Mouse (Mus musculus) forebrain, embryonic 14.5 days (tissue): ENCODE results near the gene Gm38394. TPM values are rescaled to one million over a fixed set of nuclear protein-coding genes. Genes with fewer than 3 reads are reported as not detected.
A peak's percentile ranks its signal among the peaks of the same experiment; 100 is the strongest.
"Not testable (repeated sequence)": the region's sequence is repeated elsewhere in the genome, so short reads cannot be mapped to it uniquely, and the experiment has no call there.

Experiments used
- ATAC-seq: fragments of 200-750 bp; cut with Nextera tagmentation; 2 replicates; pipeline ENCODE4 v1.8.0; 2017; ENCODE audit warnings: mild to moderate bottlenecking, moderate library complexity
- DNase-seq: peaks from one replicate; pipeline ENCODE4 v3.0.0-alpha.2; 2015; ENCODE audit warnings: low spot score
- H3K27ac ChIP-seq: fragments of 300-500 bp; sonication (generic); 2 replicates; pipeline ENCODE4 v1.5.1; 2014; ENCODE audit warnings: low read depth, mild to moderate bottlenecking, control low read depth, low read length, moderate library complexity
- H3K27me3 ChIP-seq: fragments of 300-500 bp; sonication (generic); replicated peaks from 2 replicates; pipeline ENCODE4 v1.6.1; 2014; ENCODE audit warnings: low read length, control low read depth, mixed read lengths; ENCODE audit not compliant: control insufficient read depth, insufficient read depth
- H3K36me3 ChIP-seq: fragments of 300-500 bp; sonication (generic); 2 replicates; pipeline ENCODE4 v1.6.1; 2014; ENCODE audit warnings: low read length, control low read depth; ENCODE audit not compliant: control insufficient read depth, insufficient read depth
- H3K4me1 ChIP-seq: fragments of 300-500 bp; sonication (generic); 2 replicates; pipeline ENCODE4 v1.6.1; 2014; ENCODE audit warnings: antibody characterized with exemption, low read length, control low read depth; ENCODE audit not compliant: control insufficient read depth, insufficient read depth
- H3K4me2 ChIP-seq: fragments of 300-500 bp; sonication (generic); 2 replicates; pipeline ENCODE4 v1.6.1; 2014; ENCODE audit warnings: mild to moderate bottlenecking, control low read depth, low read length
- H3K4me3 ChIP-seq: fragments of 300-500 bp; sonication (generic); 2 replicates; pipeline ENCODE4 v1.5.1; 2014; ENCODE audit warnings: low read depth, low read length, control low read depth
- H3K9ac ChIP-seq: fragments of 300-500 bp; sonication (generic); 2 replicates; pipeline ENCODE4 v1.6.1; 2014; ENCODE audit warnings: mild to moderate bottlenecking, low read length, control low read depth, moderate library complexity
- H3K9me3 ChIP-seq: fragments of 300-500 bp; sonication (generic); replicated peaks from 2 replicates; pipeline ENCODE4 v1.6.1; 2016; ENCODE audit warnings: low read length, control low read depth, mixed read lengths; ENCODE audit not compliant: control insufficient read depth
- WGBS: fragments of 180-500 bp; shearing (Covaris S2); extraction: QIAGEN DNeasy Blood & Tissue Kit; methylation state at CpG from one replicate; pipeline ENCODE4 v1.1.7; 2014; 5-methylcytosine and 5-hydroxymethylcytosine counted together
- polyA plus RNA-seq: library from polyadenylated mRNA; unstranded; fragments of >200 nt; fragmentation: Nextera tagmentation; extraction: Ambion mirVana; gene quantifications from 2 replicates; pipeline ENCODE4 v1.2.1, GENCODE M21; 2014

The Gm38394 gene
- polyA plus RNA-seq, 1 experiment from 2014 or later, result 3.6 TPM

- Histone ChIP-seq H3K9ac (no peak overlapping the region), H3K27me3 (no peaks in the 10 kb centered on the region), H3K36me3 (no peaks in the 10 kb centered on the region), H3K9me3 (no peaks in the 10 kb centered on the region), H3K4me1 (no peaks in the 10 kb centered on the region), H3K27ac (no peak overlapping the region), H3K4me2 (no peak overlapping the region), H3K4me3 (no peak overlapping the region)
- ATAC-seq (no peak), DNase-seq (no peak)
- 87% methylated on average over 3 of the region's 3 CpGs for WGBS
Measured at GRCm38 (mm10) chr1:133668618-133669017, 7.5 kb upstream of the Gm38394 start.

GRCm38 (mm10) chr1:133667721-133668120 is 6.6 kb upstream of the Gm38394 start:
- H3K4me2 ChIP-seq, result no peak overlapping the region
- no peaks in the 10 kb centered on the region for H3K4me1 ChIP-seq
- no peaks in the 10 kb centered on the region for H3K36me3 ChIP-seq
- H3K4me3 ChIP-seq, result no peak overlapping the region
- no peak overlapping the region for H3K9ac ChIP-seq
- DNase-seq (peak; percentile 51), ATAC-seq (0 out of 2 replicates have a peak, but pooled peaks have one; percentile 26)
- H3K27me3 ChIP-seq, result no peaks in the 10 kb centered on the region
- 15% methylated on average over 7 of the region's 7 CpGs for WGBS
- H3K27ac ChIP-seq, result no peak overlapping the region
- H3K9me3 ChIP-seq, result no peaks in the 10 kb centered on the region

- H3K4me2 ChIP-seq, ATAC-seq, H3K27ac ChIP-seq, H3K36me3 ChIP-seq, H3K4me3 ChIP-seq, H3K9me3 ChIP-seq, H3K4me1 ChIP-seq, H3K9ac ChIP-seq, H3K27me3 ChIP-seq, DNase-seq: not testable (repeated sequence)
- 89% methylated on average over 6 of the region's 8 CpGs for WGBS
Measured at GRCm38 (mm10) chr1:133665713-133666112, 4.6 kb upstream of the Gm38394 start.

GRCm38 (mm10) chr1:133664203-133664970 is 3.3 kb upstream of the Gm38394 start:
- ATAC-seq (no peak), DNase-seq (no peak)
- H3K27ac ChIP-seq, result no peak overlapping the region
- no peak overlapping the region for H3K4me2 ChIP-seq
- H3K4me1 ChIP-seq, result peaks cover 7% of the 10 kb centered on the region
- H3K9ac ChIP-seq, result no peak overlapping the region
- no peaks in the 10 kb centered on the region for H3K9me3 ChIP-seq
- 57% methylated on average over 11 of the region's 11 CpGs for WGBS
- no peaks in the 10 kb centered on the region for H3K27me3 ChIP-seq
- no peaks in the 10 kb centered on the region; the same call in 1 of the 2 replicates for H3K36me3 ChIP-seq
- H3K4me3 ChIP-seq, result no peak overlapping the region

- Histone ChIP-seq H3K27me3 (no peaks in the 10 kb centered on the region), H3K4me3 (no peak overlapping the region), H3K4me1 (peaks cover 16% of the 10 kb centered on the region), H3K4me2 (no peak overlapping the region), H3K9ac (no peak overlapping the region), H3K36me3 (peaks cover 6% of the 10 kb centered on the region; the same call in 1 of the 2 replicates), H3K27ac (no peak overlapping the region), H3K9me3 (no peaks in the 10 kb centered on the region)
- 86% methylated on average over 4 of the region's 4 CpGs for WGBS
- ATAC-seq (no peak), DNase-seq (no peak)
Measured at GRCm38 (mm10) chr1:133663427-133663826, 2.3 kb upstream of the Gm38394 start.

- Histone ChIP-seq H3K4me2 (no peak overlapping the region), H3K36me3 (peaks cover 10% of the 10 kb centered on the region; the same call in 1 of the 2 replicates), H3K9me3 (no peaks in the 10 kb centered on the region), H3K27ac (no peak overlapping the region), H3K4me3 (no peak overlapping the region), H3K27me3 (no peaks in the 10 kb centered on the region), H3K9ac (no peak overlapping the region), H3K4me1 (peaks cover 20% of the 10 kb centered on the region)
- WGBS, result 93% methylated on average over 7 of the region's 7 CpGs
- DNase-seq (no peak), ATAC-seq (no peak)
Measured at GRCm38 (mm10) chr1:133662941-133663340, 1.8 kb upstream of the Gm38394 start.

GRCm38 (mm10) chr1:133660466-133661202 is 484 bp downstream of the Gm38394 start, which contains the start of gene Zbed6:
Gene Zbed6, minus strand, starts transcription at chr1:133660885.
- peaks cover 23% of the 10 kb centered on the region for H3K36me3 ChIP-seq
- H3K27ac ChIP-seq, result peak within 1 kb of the TSS; percentile 93
- peak; percentile 84 for ATAC-seq
- peak within 1 kb of the TSS; percentile 73 for H3K4me3 ChIP-seq
- peak within 1 kb of the TSS; percentile 84 for H3K4me2 ChIP-seq
- H3K27me3 ChIP-seq, result no peaks in the 10 kb centered on the region
- peaks cover 33% of the 10 kb centered on the region for H3K4me1 ChIP-seq
- WGBS, result 2% methylated on average over 41 of the region's 41 CpGs
- DNase-seq, result peak; percentile 72
- H3K9ac ChIP-seq, result peak within 1 kb of the TSS; percentile 82
- H3K9me3 ChIP-seq, result no peaks in the 10 kb centered on the region

- Histone ChIP-seq H3K27me3 (no peaks in the 10 kb centered on the region), H3K36me3 (peaks cover 26% of the 10 kb centered on the region), H3K27ac (no peak overlapping the region), H3K9ac (no peak overlapping the region), H3K4me1 (peaks cover 33% of the 10 kb centered on the region), H3K4me3 (no peak overlapping the region), H3K4me2 (no peak overlapping the region), H3K9me3 (no peaks in the 10 kb centered on the region)
- ATAC-seq (no peak), DNase-seq (no peak)
- WGBS, result 91% methylated on average over 3 of the region's 3 CpGs
Measured at GRCm38 (mm10) chr1:133658878-133659277, 2.2 kb downstream of the Gm38394 start.

GRCm38 (mm10) chr1:133656811-133657210 is 4.3 kb downstream of the Gm38394 start:
- no peaks in the 10 kb centered on the region for H3K9me3 ChIP-seq
- H3K36me3 ChIP-seq, result peaks cover 33% of the 10 kb centered on the region
- DNase-seq, result no peak
- 75% methylated on average over 5 of the region's 5 CpGs for WGBS
- H3K9ac ChIP-seq, result no peak overlapping the region
- no peak overlapping the region for H3K4me2 ChIP-seq
- ATAC-seq, result no peak
- H3K27ac ChIP-seq, result no peak overlapping the region
- no peak overlapping the region for H3K4me3 ChIP-seq
- no peaks in the 10 kb centered on the region for H3K27me3 ChIP-seq
- H3K4me1 ChIP-seq, result peaks cover 33% of the 10 kb centered on the region
